Mouse (Mus musculus): ENCODE results near the gene Riok2. TPM values are rescaled to one million over a fixed set of nuclear protein-coding genes. Genes with fewer than 3 reads are reported as not detected.

The Riok2 gene
- total and polyA plus RNA-seq, 2 experiments = 5.3 to 28.3 TPM

DNA sequence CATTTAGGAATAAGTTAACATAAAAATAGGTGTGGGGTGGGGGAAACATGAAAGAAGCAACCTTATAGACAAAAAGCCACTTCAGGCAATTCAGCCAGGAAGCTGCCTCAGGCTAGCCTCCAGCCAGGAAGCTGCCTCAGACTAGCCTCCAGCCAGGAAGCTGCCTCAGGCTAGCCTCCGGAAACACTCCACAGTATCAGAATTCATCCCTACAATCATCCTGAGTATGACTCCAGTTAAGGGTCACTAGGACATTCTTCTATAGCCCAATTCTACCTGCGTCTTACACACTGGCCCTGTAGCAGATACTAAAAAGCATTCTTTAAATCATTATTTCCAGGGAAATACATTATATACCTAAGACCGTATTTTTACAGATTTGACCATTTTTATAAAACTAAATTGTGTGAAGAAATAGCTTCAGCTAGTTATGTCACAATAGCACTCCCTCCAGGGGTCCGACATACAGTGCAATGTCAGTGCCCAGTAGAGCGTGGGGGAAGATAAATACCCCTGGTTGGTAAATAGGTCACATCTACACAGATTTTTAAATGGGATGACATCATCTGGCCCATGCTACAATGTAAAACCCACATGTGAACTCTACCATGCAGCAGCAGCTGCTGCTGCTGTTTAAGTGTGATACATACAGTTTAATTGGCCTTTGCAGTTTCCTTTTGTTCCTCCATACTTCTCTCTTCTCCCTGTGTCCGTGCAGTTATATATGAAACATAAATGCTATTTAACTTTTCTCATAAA is 34.8 kb downstream of the Riok2 start:
- Histone ChIP-seq H3K27me3 (ENCODE audit: control insufficient read depth, insufficient read depth, low read length) (no peaks in the 10 kb centered on the region), H3K9ac (ENCODE audit: low read depth, low read length) (no peak overlapping the region), H3K79me2 (ENCODE audit: control insufficient read depth, insufficient read depth, low read length) (no peaks in the 10 kb centered on the region), H3K4me3 (ENCODE audit: insufficient read depth, low read depth, low read length) (no peak overlapping the region), H3K36me3 (ENCODE audit: control insufficient read depth, insufficient read depth, low read length) (no peaks in the 10 kb centered on the region), H3K27ac (replicated peaks; ENCODE audit: insufficient read depth, low read depth, low read length) (no peak overlapping the region), H3K4me1 (ENCODE audit: control insufficient read depth, insufficient read depth, low read length) (peaks cover 2% of the 10 kb centered on the region; the same call in 1 of the 2 replicates)
- TF ChIP-seq CTCF (IDR thresholded peaks at IDR 0.05; ENCODE audit: low read depth, low read length) (no peak), POLR2A (IDR thresholded peaks at IDR 0.05; ENCODE audit: extremely low read depth, insufficient read depth, low read length) (no peak)
- no peak for DNase-seq (ENCODE audit: extremely low read depth, low read depth, low spot score)
- 86% methylated on average over 6 of the region's 6 CpGs for WGBS

DNA sequence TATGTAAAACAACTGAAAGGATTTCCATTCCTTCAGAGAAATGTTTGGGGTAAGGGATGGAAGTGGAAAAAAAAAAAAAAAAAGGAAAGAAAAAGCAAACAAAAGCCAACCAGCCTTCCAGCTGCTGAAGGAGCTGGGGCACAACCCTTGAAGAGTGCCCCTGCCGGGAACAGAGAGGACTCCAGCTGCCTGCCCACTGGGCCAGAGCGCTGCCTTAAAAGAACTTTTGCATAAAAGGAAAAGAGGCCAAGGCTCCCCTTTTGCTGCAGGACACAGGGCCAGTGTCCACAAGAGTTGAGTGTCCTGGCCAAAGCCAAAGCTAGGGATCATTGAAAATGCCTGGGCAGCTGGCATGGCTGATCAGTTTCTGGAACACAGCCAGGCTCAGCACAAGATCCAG is 35.5 kb downstream of the Riok2 start:
- TF ChIP-seq POLR2A (IDR thresholded peaks at IDR 0.05; ENCODE audit: extremely low read depth, insufficient read depth, low read length) (no peak), CTCF (IDR thresholded peaks at IDR 0.05; ENCODE audit: low read depth, low read length) (no peak)
- no peak for DNase-seq (ENCODE audit: extremely low read depth, low read depth, low spot score)
- WGBS = 39% methylated on average over 2 of the region's 2 CpGs

DNA sequence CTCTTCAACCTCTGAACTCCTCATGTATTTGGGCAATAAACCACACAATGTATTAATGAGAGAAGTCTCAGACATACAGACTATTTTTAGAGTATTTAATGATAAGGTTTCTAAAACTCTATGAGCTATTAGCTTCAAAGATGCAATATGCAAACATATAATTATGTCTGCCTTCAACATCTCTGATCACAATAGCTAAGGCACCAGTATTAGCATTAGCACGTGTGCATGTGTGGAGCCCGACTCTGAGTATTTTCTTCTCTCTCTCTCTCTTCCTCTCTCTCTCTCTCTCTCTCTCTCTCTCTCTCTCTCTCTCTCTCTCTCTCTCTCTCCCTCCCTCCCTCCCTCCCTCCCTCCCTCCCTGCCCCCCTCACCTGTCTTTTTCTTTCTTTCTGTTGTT is 37.3 kb downstream of the Riok2 start:
- Histone ChIP-seq H3K9ac (ENCODE audit: low read depth, low read length) (no peak overlapping the region), H3K79me2 (ENCODE audit: control insufficient read depth, insufficient read depth, low read length) (no peaks in the 10 kb centered on the region), H3K36me3 (ENCODE audit: control insufficient read depth, insufficient read depth, low read length) (no peaks in the 10 kb centered on the region), H3K4me1 (ENCODE audit: control insufficient read depth, insufficient read depth, low read length) (no peaks in the 10 kb centered on the region), H3K27me3 (ENCODE audit: control insufficient read depth, insufficient read depth, low read length) (no peaks in the 10 kb centered on the region), H3K27ac (replicated peaks; ENCODE audit: insufficient read depth, low read depth, low read length) (no peak overlapping the region), H3K4me3 (ENCODE audit: insufficient read depth, low read depth, low read length) (no peak overlapping the region)
- WGBS = 68% methylated on average over 2 of the region's 2 CpGs
- no peak for DNase-seq (ENCODE audit: extremely low read depth, low read depth, low spot score)
- TF ChIP-seq CTCF (IDR thresholded peaks at IDR 0.05; ENCODE audit: low read depth, low read length) = no peak
- TF ChIP-seq POLR2A (IDR thresholded peaks at IDR 0.05; ENCODE audit: extremely low read depth, insufficient read depth, low read length) = no peak

More for the DNA sequence above, 35.5 kb downstream of the Riok2 start:
- Histone ChIP-seq H3K79me2 (ENCODE audit: control insufficient read depth, insufficient read depth, low read length) (no peaks in the 10 kb centered on the region), H3K9ac (ENCODE audit: low read depth, low read length) (no peak overlapping the region), H3K27ac (replicated peaks; ENCODE audit: insufficient read depth, low read depth, low read length) (no peak overlapping the region), H3K4me1 (ENCODE audit: control insufficient read depth, insufficient read depth, low read length) (peaks cover 1% of the 10 kb centered on the region; the same call in 1 of the 2 replicates), H3K4me3 (ENCODE audit: insufficient read depth, low read depth, low read length) (no peak overlapping the region), H3K27me3 (ENCODE audit: control insufficient read depth, insufficient read depth, low read length) (no peaks in the 10 kb centered on the region), H3K36me3 (ENCODE audit: control insufficient read depth, insufficient read depth, low read length) (no peaks in the 10 kb centered on the region)

DNA sequence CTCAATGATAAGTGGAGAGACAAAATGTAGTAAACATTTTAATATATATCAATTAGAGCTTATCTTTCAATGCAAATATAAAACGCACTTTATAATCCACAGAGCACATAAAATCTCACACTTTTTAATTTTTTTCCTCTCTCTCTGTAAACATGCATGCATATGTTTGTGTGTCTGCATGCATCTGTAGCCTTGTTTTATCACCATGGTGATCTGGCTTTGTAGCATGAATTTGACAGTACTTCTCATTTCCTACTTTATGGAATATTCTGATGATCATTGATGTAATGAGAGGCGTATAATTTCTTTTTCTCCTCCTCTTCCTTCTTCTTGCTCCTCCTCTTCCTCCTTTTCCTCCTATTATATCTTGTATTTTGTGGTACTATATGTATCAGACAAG is 38.1 kb downstream of the Riok2 start:
- 87% methylated on average over 2 of the region's 2 CpGs for WGBS
- TF ChIP-seq CTCF (IDR thresholded peaks at IDR 0.05; ENCODE audit: low read depth, low read length) = no peak
- no peak for TF ChIP-seq POLR2A (IDR thresholded peaks at IDR 0.05; ENCODE audit: extremely low read depth, insufficient read depth, low read length)

DNA sequence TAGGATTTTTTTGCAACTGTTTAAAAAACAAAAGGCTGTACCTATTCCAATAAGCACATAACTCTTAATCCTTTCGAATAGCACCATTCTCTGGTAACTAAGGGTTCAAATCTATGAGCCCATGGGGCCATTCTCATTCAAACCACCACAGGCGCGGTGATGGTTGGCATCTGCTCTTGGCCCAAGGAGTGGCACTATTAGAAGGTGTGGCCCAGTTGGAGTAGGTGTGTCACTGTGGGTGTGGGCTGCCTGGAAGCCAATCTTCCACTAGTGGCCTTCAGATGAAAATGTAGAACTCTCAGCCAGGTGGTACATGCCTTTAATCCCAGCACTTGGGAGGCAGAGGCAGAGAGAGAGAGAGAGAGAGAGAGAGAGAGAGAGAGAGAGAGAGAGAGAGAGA is 40.1 kb downstream of the Riok2 start:
- no peaks in the 10 kb centered on the region for H3K79me2 ChIP-seq (ENCODE audit: control insufficient read depth, insufficient read depth, low read length)
- no peaks in the 10 kb centered on the region for H3K36me3 ChIP-seq (ENCODE audit: control insufficient read depth, insufficient read depth, low read length)
- no peaks in the 10 kb centered on the region for H3K27me3 ChIP-seq (ENCODE audit: control insufficient read depth, insufficient read depth, low read length)
- no peak for DNase-seq (ENCODE audit: extremely low read depth, low read depth, low spot score)
- H3K27ac ChIP-seq (replicated peaks; ENCODE audit: insufficient read depth, low read depth, low read length) = no peak overlapping the region
- 93% methylated on average over 3 of the region's 3 CpGs for WGBS
- H3K9ac ChIP-seq (ENCODE audit: low read depth, low read length) = no peak overlapping the region
- H3K4me1 ChIP-seq (ENCODE audit: control insufficient read depth, insufficient read depth, low read length) = no peaks in the 10 kb centered on the region
- no peak overlapping the region for H3K4me3 ChIP-seq (ENCODE audit: insufficient read depth, low read depth, low read length)
- TF ChIP-seq POLR2A (IDR thresholded peaks at IDR 0.05; ENCODE audit: extremely low read depth, insufficient read depth, low read length) (no peak), CTCF (IDR thresholded peaks at IDR 0.05; ENCODE audit: low read depth, low read length) (no peak)

More for the DNA sequence above, 38.1 kb downstream of the Riok2 start:
- no peaks in the 10 kb centered on the region for H3K36me3 ChIP-seq (ENCODE audit: control insufficient read depth, insufficient read depth, low read length)
- H3K27ac ChIP-seq (replicated peaks; ENCODE audit: insufficient read depth, low read depth, low read length) = no peak overlapping the region
- no peak overlapping the region for H3K9ac ChIP-seq (ENCODE audit: low read depth, low read length)
- H3K4me3 ChIP-seq (ENCODE audit: insufficient read depth, low read depth, low read length) = no peak overlapping the region
- no peaks in the 10 kb centered on the region for H3K27me3 ChIP-seq (ENCODE audit: control insufficient read depth, insufficient read depth, low read length)
- no peaks in the 10 kb centered on the region for H3K79me2 ChIP-seq (ENCODE audit: control insufficient read depth, insufficient read depth, low read length)
- H3K4me1 ChIP-seq (ENCODE audit: control insufficient read depth, insufficient read depth, low read length) = no peaks in the 10 kb centered on the region
- no peak for DNase-seq (ENCODE audit: extremely low read depth, low read depth, low spot score)

DNA sequence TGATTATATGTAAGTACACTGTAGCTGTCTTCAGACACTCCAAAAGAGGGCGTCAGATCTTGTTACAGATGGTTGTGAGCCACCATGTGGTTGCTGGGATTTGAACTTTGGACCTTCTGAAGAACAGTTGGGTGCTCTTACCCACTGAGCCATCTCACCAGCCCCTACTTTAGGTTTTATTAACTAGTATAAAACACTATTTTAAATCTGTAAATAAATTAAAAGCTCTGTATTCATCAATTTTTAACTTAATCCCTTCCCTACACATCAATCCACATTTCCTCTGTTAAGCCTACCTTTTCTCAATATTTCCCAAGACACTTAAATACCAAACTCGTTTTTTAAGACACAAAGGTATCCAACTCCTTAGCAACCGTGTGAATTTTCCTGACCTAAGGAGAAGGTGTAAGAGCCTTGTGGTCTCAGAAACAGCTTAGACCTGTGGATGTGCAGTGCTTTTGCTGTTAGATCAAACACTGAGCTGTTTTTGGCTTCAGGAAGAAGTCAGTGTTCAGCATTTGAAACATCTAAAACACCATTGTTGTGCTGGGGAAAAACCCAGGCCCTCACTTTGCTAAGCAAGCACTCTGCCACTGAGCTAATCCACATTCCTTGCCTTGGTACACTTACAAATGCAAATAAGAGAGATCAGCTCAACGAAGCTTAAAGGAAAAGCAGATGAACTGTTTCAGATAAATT is 50.6 kb downstream of the Riok2 start:
- WGBS = 45% methylated on average over 4 of the region's 4 CpGs
- Histone ChIP-seq H3K4me1 (ENCODE audit: control insufficient read depth, insufficient read depth, low read length) (no peaks in the 10 kb centered on the region), H3K9ac (ENCODE audit: low read depth, low read length) (no peak overlapping the region), H3K79me2 (ENCODE audit: control insufficient read depth, insufficient read depth, low read length) (no peaks in the 10 kb centered on the region), H3K27me3 (ENCODE audit: control insufficient read depth, insufficient read depth, low read length) (no peaks in the 10 kb centered on the region), H3K36me3 (ENCODE audit: control insufficient read depth, insufficient read depth, low read length) (no peaks in the 10 kb centered on the region), H3K4me3 (ENCODE audit: insufficient read depth, low read depth, low read length) (no peak overlapping the region), H3K27ac (replicated peaks; ENCODE audit: insufficient read depth, low read depth, low read length) (no peak overlapping the region)
- no peak for DNase-seq (ENCODE audit: extremely low read depth, low read depth, low spot score)
- TF ChIP-seq POLR2A (IDR thresholded peaks at IDR 0.05; ENCODE audit: extremely low read depth, insufficient read depth, low read length) = no peak
- no peak for TF ChIP-seq CTCF (IDR thresholded peaks at IDR 0.05; ENCODE audit: low read depth, low read length)

Data from liver, adult 2 months (tissue).